11 mouse cellular contexts compared by ENCODE assay signal in genomic region chr16:97593816-97594509, GRCm38 (mm10). TPM values are rescaled to one million over a fixed set of nuclear protein-coding genes. Genes with fewer than 3 reads are reported as not detected.
A peak's percentile ranks its signal among the peaks of the same experiment; 100 is the strongest.
DNase-seq lines count a peak whose midpoint lies in the region; ATAC-seq and TF ChIP-seq lines count a peak whose summit lies in the region.
"Had no signal": no experiment of that assay in that cellular context is flagged by ENCODE, and none has a peak within 500 bp of the region (broad histone marks: within the 10 kb centered on the region; RNA-seq: fewer than 3 reads in every experiment).

No protein-coding gene starts in this region.

- 62% methylated on average over 4 of the region's 4 CpGs for WGBS in embryonic facial prominence, embryonic 14.5 days
- WGBS in embryonic facial prominence, embryonic 10.5 days: 73% methylated on average over 4 of the region's 4 CpGs
- 30% methylated on average over 4 of the region's 4 CpGs for WGBS in kidney, adult 2 months
- 32% methylated on average over 4 of the region's 4 CpGs for WGBS in liver, embryonic 14.5 days (ENCODE audit: insufficient replicate concordance)
- 44% methylated on average over 4 of the region's 4 CpGs for WGBS in stomach, embryonic 14.5 days
- WGBS in midbrain, embryonic 10.5 days: 82% methylated on average over 4 of the region's 4 CpGs

- no peak overlapping the region for H3K9ac ChIP-seq in embryonic facial prominence, embryonic 14.5 days (ENCODE audit: low read depth, low read length)
- no peak overlapping the region for H3K9ac ChIP-seq in liver, embryonic 14.5 days (replicated peaks)
- H3K9ac ChIP-seq in stomach, embryonic 14.5 days (replicated peaks; ENCODE audit: low read depth, low read length): no peak overlapping the region

- no peaks in the 10 kb centered on the region for H3K36me3 ChIP-seq in embryonic facial prominence, embryonic 14.5 days (ENCODE audit: control insufficient read depth, insufficient read depth, low read length)
- H3K36me3 ChIP-seq in embryonic facial prominence, embryonic 10.5 days (replicated peaks): no peaks in the 10 kb centered on the region
- H3K36me3 ChIP-seq in kidney, adult 2 months (ENCODE audit: control insufficient read depth, insufficient read depth, low read length): peaks cover 5% of the 10 kb centered on the region; the same call in 1 of the 2 replicates
- H3K36me3 ChIP-seq in liver, embryonic 14.5 days (replicated peaks; ENCODE audit: control insufficient read depth, insufficient read depth, low read depth): no peaks in the 10 kb centered on the region
- H3K36me3 ChIP-seq in stomach, embryonic 14.5 days (ENCODE audit: control insufficient read depth, insufficient read depth, low read length): no peaks in the 10 kb centered on the region; the same call in 1 of the 2 replicates
- no peaks in the 10 kb centered on the region for H3K36me3 ChIP-seq in midbrain, embryonic 10.5 days
- H3K36me3 ChIP-seq: G1E had no signal

- peak; percentile 12; the same call in 1 of the 2 replicates for ATAC-seq in embryonic facial prominence, embryonic 14.5 days (ENCODE audit: low read depth)
- ATAC-seq in liver, embryonic 14.5 days (ENCODE audit: insufficient read depth): peak; percentile 39; the same call in 1 of the 2 replicates
- peak; percentile 78 for ATAC-seq in stomach, embryonic 14.5 days (ENCODE audit: insufficient number of reproducible peaks, insufficient read depth, low FRiP score, low read depth)

- no peaks in the 10 kb centered on the region for H3K4me1 ChIP-seq in embryonic facial prominence, embryonic 14.5 days (ENCODE audit: control insufficient read depth, insufficient read depth, low read length)
- H3K4me1 ChIP-seq in embryonic facial prominence, embryonic 10.5 days: no peaks in the 10 kb centered on the region
- peaks cover 53% of the 10 kb centered on the region for H3K4me1 ChIP-seq in kidney, adult 2 months (ENCODE audit: control insufficient read depth, insufficient read depth, low read length)
- no peaks in the 10 kb centered on the region; a peak in 1 of 4 replicates for H3K4me1 ChIP-seq in liver, embryonic 14.5 days (replicated peaks; ENCODE audit: control insufficient read depth in 2 of 2, insufficient read depth in 2 of 2, low read length in 1 of 2)
- H3K4me1 ChIP-seq in stomach, embryonic 14.5 days (ENCODE audit: control insufficient read depth, insufficient read depth, low read length): no peaks in the 10 kb centered on the region
- H3K4me1 ChIP-seq in midbrain, embryonic 10.5 days: no peaks in the 10 kb centered on the region

- H3K9me3 ChIP-seq in embryonic facial prominence, embryonic 14.5 days (ENCODE audit: control insufficient read depth, low read length): no peaks in the 10 kb centered on the region
- no peaks in the 10 kb centered on the region for H3K9me3 ChIP-seq in embryonic facial prominence, embryonic 10.5 days
- H3K9me3 ChIP-seq in liver, embryonic 14.5 days (ENCODE audit: control insufficient read depth, low read length): no peaks in the 10 kb centered on the region
- no peaks in the 10 kb centered on the region for H3K9me3 ChIP-seq in stomach, embryonic 14.5 days (ENCODE audit: control insufficient read depth, low read depth, low read length)
- no peaks in the 10 kb centered on the region for H3K9me3 ChIP-seq in midbrain, embryonic 10.5 days (replicated peaks)
- H3K9me3 ChIP-seq: G1E had no signal

- H3K27ac ChIP-seq in embryonic facial prominence, embryonic 14.5 days (replicated peaks; ENCODE audit: low read depth, low read length): no peak overlapping the region
- H3K27ac ChIP-seq in embryonic facial prominence, embryonic 10.5 days (replicated peaks): no peak overlapping the region
- peak overlapping the region; percentile 86 for H3K27ac ChIP-seq in kidney, adult 2 months (ENCODE audit: insufficient read depth, low read depth, low read length)
- no peak overlapping the region for H3K27ac ChIP-seq in liver, embryonic 14.5 days
- H3K27ac ChIP-seq in stomach, embryonic 14.5 days (ENCODE audit: low read length): peak overlapping the region; percentile 48; the same call in 1 of the 2 replicates
- H3K27ac ChIP-seq in midbrain, embryonic 10.5 days (replicated peaks): no peak overlapping the region
- H3K27ac ChIP-seq: macrophage had no signal

- no peak for TF ChIP-seq POLR2A in kidney, adult 2 months (IDR thresholded peaks at IDR 0.05; ENCODE audit: low read depth, low read length)

- no peak overlapping the region for H3K4me2 ChIP-seq in embryonic facial prominence, embryonic 14.5 days (ENCODE audit: low read depth, low read length)
- no peak overlapping the region for H3K4me2 ChIP-seq in liver, embryonic 14.5 days (ENCODE audit: low read depth)
- no peak overlapping the region for H3K4me2 ChIP-seq in stomach, embryonic 14.5 days (replicated peaks; ENCODE audit: low read depth, low read length)

- peak; percentile 22 for DNase-seq in embryonic facial prominence, embryonic 14.5 days (ENCODE audit: low spot score)
- DNase-seq in embryonic facial prominence, embryonic 10.5 days (ENCODE audit: low spot score): no peak
- peak; percentile 69 for DNase-seq in kidney, adult 2 months
- no peak for DNase-seq in liver, embryonic 14.5 days (ENCODE audit: low read depth in 3 of 3, low spot score in 3 of 3)
- no peak for DNase-seq in right cerebral cortex, postnatal 36 days (ENCODE audit: low spot score in 2 of 2)
- no peak for DNase-seq in midbrain, embryonic 10.5 days (ENCODE audit: low spot score)
- DNase-seq in embryo, embryonic 10 days (ENCODE audit: low spot score): no peak
- DNase-seq: right cerebral cortex, postnatal 25 days had no signal

- TF ChIP-seq EP300 in liver, embryonic 14.5 days (IDR thresholded peaks at IDR 0.05; ENCODE audit: low read depth): no peak

- no peak for TF ChIP-seq CTCF in kidney, adult 2 months (conservative IDR thresholded peaks at IDR 0.05; ENCODE audit: insufficient read depth, insufficient read length, low read depth, low read length)
- no peak for TF ChIP-seq CTCF in liver, embryonic 14.5 days (IDR thresholded peaks at IDR 0.05; ENCODE audit: low read depth)

- H3K4me3 ChIP-seq in embryonic facial prominence, embryonic 14.5 days (ENCODE audit: low read depth, low read length): no peak overlapping the region
- no peak overlapping the region for H3K4me3 ChIP-seq in embryonic facial prominence, embryonic 10.5 days
- no peak overlapping the region for H3K4me3 ChIP-seq in kidney, adult 2 months (ENCODE audit: insufficient read depth, low read depth, low read length)
- H3K4me3 ChIP-seq in liver, embryonic 14.5 days (ENCODE audit: insufficient read depth in 1 of 2, low read depth in 2 of 2, low read length in 2 of 2): no peak overlapping the region
- H3K4me3 ChIP-seq in stomach, embryonic 14.5 days (ENCODE audit: low read depth, low read length): no peak overlapping the region
- no peak overlapping the region for H3K4me3 ChIP-seq in midbrain, embryonic 10.5 days

- H3K27me3 ChIP-seq in embryonic facial prominence, embryonic 14.5 days (replicated peaks; ENCODE audit: control insufficient read depth, insufficient read depth, low read length): no peaks in the 10 kb centered on the region
- no peaks in the 10 kb centered on the region for H3K27me3 ChIP-seq in embryonic facial prominence, embryonic 10.5 days (replicated peaks; ENCODE audit: low read depth, poor library complexity, severe bottlenecking)
- H3K27me3 ChIP-seq in kidney, adult 2 months (replicated peaks; ENCODE audit: control insufficient read depth, insufficient read depth, low read length): no peaks in the 10 kb centered on the region
- H3K27me3 ChIP-seq in liver, embryonic 14.5 days (ENCODE audit: control insufficient read depth, insufficient read depth, low read length): no peaks in the 10 kb centered on the region
- H3K27me3 ChIP-seq in stomach, embryonic 14.5 days (ENCODE audit: control insufficient read depth, insufficient read depth, low read length): no peaks in the 10 kb centered on the region
- H3K27me3 ChIP-seq in midbrain, embryonic 10.5 days (ENCODE audit: low read depth, poor library complexity, severe bottlenecking): no peaks in the 10 kb centered on the region

RNA-seq across cellular contexts. Expression of gene Tmprss2, which starts 17.0 kb away (rescaled TPM):
- polyA plus RNA-seq in embryonic facial prominence, embryonic 14.5 days (2014; fragmentation: Nextera tagmentation; extraction: Ambion mirVana): 2.5 and 2.8 TPM in 2 replicates
- polyA plus RNA-seq in embryonic facial prominence, embryonic 10.5 days (2016; fragmentation: Nextera tagmentation; extraction: Ambion mirVana): 0.55 and 0.60 TPM in 2 replicates
- polyA plus RNA-seq in kidney, adult 2 months (2012; rRNA removed): 97.2 and 115 TPM in 2 replicates
- 2.4 and 2.9 TPM in 2 replicates for polyA plus RNA-seq in liver, embryonic 14.5 days (2012; rRNA removed)
- 3.4 and 3.9 TPM in 2 replicates for polyA plus RNA-seq in liver, embryonic 14.5 days (2014; fragmentation: Nextera tagmentation; extraction: Ambion mirVana)
- polyA plus RNA-seq in stomach, embryonic 14.5 days (2014; fragmentation: Nextera tagmentation; extraction: Ambion mirVana): 33.4 and 34.3 TPM in 2 replicates
- 0.15 and 0.24 TPM in 2 replicates for polyA plus RNA-seq in midbrain, embryonic 10.5 days (2016; fragmentation: Nextera tagmentation; extraction: Ambion mirVana)
- polyA plus RNA-seq: G1E, macrophage had no signal

Comparison
In these comparisons a context has a peak if more than half of its experiments do, and no peak if none do; other contexts are left out.
1. DNase-seq: peak in embryonic facial prominence, embryonic 14.5 days (single experiment) and kidney, adult 2 months (single experiment); none in embryonic facial prominence, embryonic 10.5 days (single experiment), liver, embryonic 14.5 days (0 of 3), right cerebral cortex, postnatal 36 days (0 of 2), midbrain, embryonic 10.5 days (single experiment) and embryo, embryonic 10 days (single experiment).
2. ATAC-seq: peak in every context shown above with its lines; median percentile 78 in stomach, embryonic 14.5 days; 39 in liver, embryonic 14.5 days; 12 in embryonic facial prominence, embryonic 14.5 days.
3. H3K27ac ChIP-seq: peak in kidney, adult 2 months (single experiment) and stomach, embryonic 14.5 days (single experiment); none in embryonic facial prominence, embryonic 14.5 days (single experiment), embryonic facial prominence, embryonic 10.5 days (single experiment), liver, embryonic 14.5 days (single experiment) and midbrain, embryonic 10.5 days (single experiment).